Mouse (Mus musculus): ENCODE measurements around the gene E030018B13Rik. TPM values are rescaled to one million over a fixed set of nuclear protein-coding genes. Genes with fewer than 3 reads are reported as not detected.

Gene E030018B13Rik
- polyA plus RNA-seq, 1 experiment from 2014 or later: not detected

DNA sequence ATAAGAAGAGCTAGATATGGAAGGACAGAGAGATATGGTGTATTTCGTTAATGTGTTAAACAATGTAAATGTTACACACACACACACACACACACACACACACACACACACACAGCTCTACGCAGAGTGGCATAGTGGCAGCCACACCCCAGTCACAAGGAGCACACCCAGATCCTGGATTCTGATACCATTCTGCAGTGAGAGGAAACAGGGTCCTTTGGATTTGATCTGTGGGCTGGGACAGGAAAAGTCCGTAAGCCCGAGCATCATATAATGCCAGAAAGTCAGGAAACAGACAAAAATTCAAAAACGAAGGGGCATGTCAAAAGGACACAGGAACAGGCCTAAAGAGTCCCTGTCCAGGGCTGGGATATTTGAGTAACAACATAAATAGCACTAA is 11.0 kb upstream of the E030018B13Rik start:
- Histone ChIP-seq H3K36me3 (ENCODE audit: control insufficient read depth, insufficient read depth) (no peaks in the 10 kb centered on the region), H3K4me2 (replicated peaks; ENCODE audit: low read depth) (no peak overlapping the region), H3K4me1 (replicated peaks; ENCODE audit: control insufficient read depth, insufficient read depth, low read length) (peaks cover 8% of the 10 kb centered on the region; the same call in 1 of the 2 replicates), H3K9ac (ENCODE audit: low read depth, low read length) (no peak overlapping the region), H3K27me3 (replicated peaks; ENCODE audit: control insufficient read depth, insufficient read depth, low read length) (no peaks in the 10 kb centered on the region), H3K4me3 (ENCODE audit: low read depth, low read length) (no peak overlapping the region), H3K9me3 (ENCODE audit: control insufficient read depth) (no peaks in the 10 kb centered on the region), H3K27ac (ENCODE audit: low read depth, low read length) (peak overlapping the region; percentile 63; the same call in 1 of the 2 replicates)
- 47% methylated on average over 5 of the region's 5 CpGs for WGBS
- no peak for TF ChIP-seq CTCF (IDR thresholded peaks at IDR 0.05; ENCODE audit: low read depth)
- ATAC-seq: peak; percentile 43; the same call in 1 of the 2 replicates

DNA sequence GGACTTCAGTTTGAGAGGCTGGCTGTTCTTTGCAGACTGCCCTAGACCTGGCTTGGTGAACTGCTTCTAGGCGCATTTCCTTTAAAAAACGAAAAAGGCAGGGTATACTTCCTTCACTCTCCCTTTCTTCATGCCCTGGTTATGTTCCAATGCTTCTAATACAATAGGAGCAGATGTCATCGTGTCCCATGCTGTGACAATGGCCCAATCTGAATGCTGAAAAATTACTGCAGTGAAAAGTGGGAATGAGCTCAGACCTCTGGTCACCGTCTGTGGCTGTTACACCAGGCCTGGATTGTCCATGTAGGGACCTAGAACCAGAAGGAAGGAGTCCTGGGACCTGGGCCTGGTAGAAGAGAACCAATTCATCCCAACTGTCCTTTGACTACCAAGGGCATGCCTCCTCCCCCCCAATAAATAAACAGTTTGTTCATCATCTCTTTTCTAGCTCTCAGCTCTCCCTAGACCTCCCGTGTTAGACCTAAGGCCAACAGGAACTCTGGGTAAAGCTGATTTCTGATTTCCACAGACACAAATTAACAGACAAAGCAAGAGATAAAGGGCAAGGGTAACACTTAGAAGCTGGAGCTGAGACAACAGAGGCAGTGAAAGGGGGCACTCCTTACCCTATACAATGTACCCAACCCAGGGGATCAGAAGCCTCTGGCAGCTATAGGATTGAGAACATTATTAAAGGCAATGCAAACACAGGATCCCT is 8.7 kb upstream of the E030018B13Rik start:
- H3K4me1 ChIP-seq (replicated peaks; ENCODE audit: control insufficient read depth, insufficient read depth, low read length): peaks cover 16% of the 10 kb centered on the region
- H3K27ac ChIP-seq (ENCODE audit: low read depth, low read length): peak overlapping the region; percentile 31
- H3K4me2 ChIP-seq (replicated peaks; ENCODE audit: low read depth): no peak overlapping the region
- no peak overlapping the region for H3K4me3 ChIP-seq (ENCODE audit: low read depth, low read length)
- no peak overlapping the region for H3K9ac ChIP-seq (ENCODE audit: low read depth, low read length)
- 80% methylated on average over 5 of the region's 5 CpGs for WGBS
- no peak for ATAC-seq
- H3K9me3 ChIP-seq (ENCODE audit: control insufficient read depth): no peaks in the 10 kb centered on the region
- no peak for TF ChIP-seq CTCF (IDR thresholded peaks at IDR 0.05; ENCODE audit: low read depth)
- no peaks in the 10 kb centered on the region for H3K36me3 ChIP-seq (ENCODE audit: control insufficient read depth, insufficient read depth)
- no peaks in the 10 kb centered on the region for H3K27me3 ChIP-seq (replicated peaks; ENCODE audit: control insufficient read depth, insufficient read depth, low read length)

DNA sequence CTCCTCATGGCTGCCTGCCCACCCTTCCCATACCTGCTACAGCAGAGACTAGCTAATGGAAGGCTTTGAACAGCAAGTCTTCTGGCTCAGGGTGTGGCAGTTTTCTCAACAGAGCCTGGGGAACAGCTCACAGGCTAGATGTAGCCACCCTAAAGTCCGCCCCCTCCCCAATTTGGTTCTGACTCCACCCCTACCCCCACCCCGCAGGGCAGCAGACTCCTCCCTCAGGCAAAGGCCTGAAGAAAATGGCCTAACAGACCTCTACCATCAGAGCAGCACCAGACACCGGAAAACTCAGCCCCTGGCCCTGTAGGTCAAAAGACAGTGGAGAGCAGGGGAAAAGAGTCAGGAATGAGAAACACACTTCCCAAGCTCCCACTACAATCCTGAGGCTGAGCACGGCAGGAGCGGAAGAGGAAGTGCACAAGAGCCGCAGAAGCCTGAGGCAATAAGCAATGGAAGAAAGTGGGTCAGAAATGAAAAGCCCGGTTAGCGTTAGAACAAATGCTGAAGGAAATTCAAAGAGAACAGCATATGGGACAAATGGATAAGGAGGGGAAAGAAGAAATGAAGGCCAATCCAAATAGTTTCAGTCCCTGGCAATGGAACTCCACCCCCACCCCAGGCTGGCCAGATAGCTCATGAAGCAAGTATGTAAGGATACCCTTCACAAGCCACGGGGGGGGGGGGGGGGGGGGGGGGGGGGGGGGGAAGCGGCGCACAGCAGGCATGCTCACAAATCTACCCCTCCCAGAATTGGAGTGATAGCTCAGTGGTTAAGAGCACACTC is 8.0 kb upstream of the E030018B13Rik start:
- no peak for ATAC-seq

DNA sequence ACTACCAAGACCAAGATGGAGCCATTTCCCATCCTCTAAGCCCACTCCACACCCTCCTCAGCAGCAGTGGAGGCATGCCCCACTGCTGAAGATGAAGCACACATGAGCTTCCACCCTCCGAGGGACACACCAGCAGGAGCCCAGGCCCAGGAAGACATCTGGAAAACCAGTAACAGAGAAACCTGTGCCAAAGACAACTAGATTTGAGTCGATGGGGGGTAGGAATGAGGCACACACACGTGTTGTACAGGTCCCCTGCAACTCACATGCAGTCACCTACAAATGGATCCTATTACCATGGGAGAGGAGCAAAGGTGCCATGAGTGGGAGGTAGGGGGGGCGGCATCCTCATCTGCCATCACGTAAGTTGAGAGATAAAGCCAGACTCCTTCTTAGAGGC is 6.4 kb upstream of the E030018B13Rik start:
- no peaks in the 10 kb centered on the region for H3K36me3 ChIP-seq (ENCODE audit: control insufficient read depth, insufficient read depth)
- WGBS: 73% methylated on average over 5 of the region's 5 CpGs
- no peak overlapping the region for H3K27ac ChIP-seq (ENCODE audit: low read depth, low read length)
- no peak overlapping the region for H3K4me3 ChIP-seq (ENCODE audit: low read depth, low read length)
- H3K9me3 ChIP-seq (ENCODE audit: control insufficient read depth): no peaks in the 10 kb centered on the region
- no peak overlapping the region for H3K9ac ChIP-seq (ENCODE audit: low read depth, low read length)
- H3K4me1 ChIP-seq (replicated peaks; ENCODE audit: control insufficient read depth, insufficient read depth, low read length): peaks cover 21% of the 10 kb centered on the region; the same call in 1 of the 2 replicates
- no peak for TF ChIP-seq CTCF (IDR thresholded peaks at IDR 0.05; ENCODE audit: low read depth)
- no peaks in the 10 kb centered on the region for H3K27me3 ChIP-seq (replicated peaks; ENCODE audit: control insufficient read depth, insufficient read depth, low read length)
- no peak overlapping the region for H3K4me2 ChIP-seq (replicated peaks; ENCODE audit: low read depth)
- ATAC-seq: no peak

More for the DNA sequence above, 8.0 kb upstream of the E030018B13Rik start:
- WGBS: 47% methylated on average over 9 of the region's 11 CpGs
- Histone ChIP-seq H3K27me3 (replicated peaks; ENCODE audit: control insufficient read depth, insufficient read depth, low read length) (no peaks in the 10 kb centered on the region), H3K9me3 (ENCODE audit: control insufficient read depth) (no peaks in the 10 kb centered on the region), H3K9ac (ENCODE audit: low read depth, low read length) (no peak overlapping the region), H3K4me3 (ENCODE audit: low read depth, low read length) (no peak overlapping the region), H3K36me3 (ENCODE audit: control insufficient read depth, insufficient read depth) (no peaks in the 10 kb centered on the region), H3K4me1 (replicated peaks; ENCODE audit: control insufficient read depth, insufficient read depth, low read length) (peaks cover 13% of the 10 kb centered on the region; the same call in 1 of the 2 replicates), H3K4me2 (replicated peaks; ENCODE audit: low read depth) (no peak overlapping the region), H3K27ac (ENCODE audit: low read depth, low read length) (peak overlapping the region; percentile 31)
- no peak for TF ChIP-seq CTCF (IDR thresholded peaks at IDR 0.05; ENCODE audit: low read depth)

DNA sequence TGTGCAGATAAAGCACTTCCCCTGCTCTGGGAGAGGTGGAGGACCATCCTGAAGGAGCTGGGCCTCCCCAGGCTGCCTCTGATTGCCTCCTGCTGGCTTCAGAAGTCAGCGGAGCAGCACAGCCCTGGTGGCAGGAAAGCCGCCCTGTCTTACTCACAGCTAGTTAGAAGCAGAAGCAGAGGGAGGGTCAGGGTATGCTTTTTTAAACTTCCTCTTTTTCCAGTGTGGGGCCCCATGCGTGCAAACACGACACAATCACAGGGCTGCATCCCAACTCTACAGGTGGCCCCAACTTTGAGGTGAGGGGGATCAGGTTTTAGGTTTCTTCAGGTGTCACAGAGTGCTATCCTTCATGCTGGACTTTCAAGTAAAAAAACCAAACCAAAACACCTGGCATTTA is 5.7 kb upstream of the E030018B13Rik start:
- Histone ChIP-seq H3K27me3 (replicated peaks; ENCODE audit: control insufficient read depth, insufficient read depth, low read length) (no peaks in the 10 kb centered on the region), H3K9me3 (ENCODE audit: control insufficient read depth) (no peaks in the 10 kb centered on the region), H3K4me1 (replicated peaks; ENCODE audit: control insufficient read depth, insufficient read depth, low read length) (peaks cover 21% of the 10 kb centered on the region; the same call in 1 of the 2 replicates), H3K9ac (ENCODE audit: low read depth, low read length) (no peak overlapping the region), H3K27ac (ENCODE audit: low read depth, low read length) (peak overlapping the region; percentile 17; the same call in 1 of the 2 replicates), H3K4me3 (ENCODE audit: low read depth, low read length) (no peak overlapping the region), H3K4me2 (replicated peaks; ENCODE audit: low read depth) (no peak overlapping the region), H3K36me3 (ENCODE audit: control insufficient read depth, insufficient read depth) (no peaks in the 10 kb centered on the region)
- WGBS: 46% methylated on average over 4 of the region's 4 CpGs
- TF ChIP-seq CTCF (IDR thresholded peaks at IDR 0.05; ENCODE audit: low read depth): peak; percentile 45
- no peak for ATAC-seq

Data from intestine, postnatal 0 days (tissue).